Mouse (Mus musculus) urinary bladder, postnatal 25 days (tissue): ENCODE results near the gene Vsig8.

ENCODE experiments used
- DNase-seq: peaks from one replicate; pipeline ENCODE4 v3.0.0; 2022; ENCODE audit warnings: low spot score

Vsig8 gene

GRCm38 (mm10) chr1:172593321-172593720, 37.6 kb downstream of the Vsig8 start:
- DNase-seq = no peak

DNA sequence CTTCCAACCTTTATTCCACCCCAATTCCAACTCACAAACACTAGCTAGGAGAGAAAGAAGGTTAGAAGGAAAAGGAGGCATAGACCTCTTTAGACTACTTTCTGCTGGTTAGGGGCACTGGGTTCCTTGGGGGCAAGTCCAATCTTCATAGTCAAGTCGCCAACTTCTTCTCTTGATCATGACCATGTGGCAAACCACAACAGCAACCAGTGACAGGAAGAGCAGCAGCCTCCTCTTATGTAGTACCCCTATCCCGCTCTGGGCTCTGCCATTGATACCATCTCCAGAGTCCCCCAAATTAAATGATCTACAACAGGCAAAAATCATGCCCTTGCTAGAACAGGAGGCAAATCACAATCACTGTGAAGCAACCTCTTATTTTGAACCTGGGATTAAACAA, 38.2 kb downstream of the Vsig8 start:
- no peak for DNase-seq

GRCm38 (mm10) chr1:172594495-172594894, 38.8 kb downstream of the Vsig8 start:
- peak; percentile 19 for DNase-seq

- DNase-seq = no peak
These were observed 46.6 kb downstream of the Vsig8 start, which contains the start of gene Fcrl6 for GRCm38 (mm10) chr1:172602326-172602725. TSS of gene Fcrl6 (minus strand) at chr1:172602551.

DNA sequence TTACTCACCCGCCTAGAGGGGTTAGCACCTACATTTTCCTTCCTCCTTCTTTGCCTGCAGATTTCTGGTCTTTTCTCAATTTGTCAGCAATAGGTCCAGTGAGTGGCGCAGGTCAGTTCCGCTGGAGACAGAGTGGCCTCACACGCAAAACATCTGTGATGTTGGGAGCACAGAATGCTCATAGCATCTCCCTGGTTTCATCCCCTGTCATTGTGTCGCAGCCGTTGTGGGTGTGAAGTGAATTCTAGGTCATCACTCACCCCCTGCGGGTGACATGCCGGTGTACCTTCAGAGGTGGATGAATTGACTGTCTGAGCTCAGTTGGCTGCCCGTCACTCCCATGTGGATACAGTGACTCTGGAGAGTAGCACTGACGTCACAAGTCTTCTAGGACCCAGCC, 55.6 kb downstream of the Vsig8 start:
- no peak for DNase-seq

GRCm38 (mm10) chr1:172612745-172613144, 57.0 kb downstream of the Vsig8 start:
- no peak for DNase-seq
